Comparison of ENCODE assay signal across 18 mouse cellular contexts in genomic region chr9:32093456-32093855, GRCm38 (mm10). TPM values are rescaled to one million over a fixed set of nuclear protein-coding genes. Genes with fewer than 3 reads are reported as not detected.
DNase-seq lines count a peak whose midpoint lies in the region; ATAC-seq and TF ChIP-seq lines count a peak whose summit lies in the region.
"Had no signal": no experiment of that assay in that cellular context is flagged by ENCODE, and none has a peak within 500 bp of the region (broad histone marks: within the 10 kb centered on the region; RNA-seq: fewer than 3 reads in every experiment).

No protein-coding gene starts in this region.

- no peak overlapping the region for H3K27ac ChIP-seq in heart, embryonic 12.5 days (ENCODE audit: poor library complexity, severe bottlenecking)
- peak overlapping the region; percentile 18; the same call in 1 of the 2 replicates for H3K27ac ChIP-seq in lung, embryonic 14.5 days (ENCODE audit: low read depth)
- H3K27ac ChIP-seq: forebrain, embryonic 10.5 days; layer of hippocampus, adult 2 months; liver, embryonic 14.5 days; stomach, embryonic 15.5 days had no signal

- peaks cover 50% of the 10 kb centered on the region for H3K4me1 ChIP-seq in heart, embryonic 12.5 days (replicated peaks)
- peaks cover 11% of the 10 kb centered on the region for H3K4me1 ChIP-seq in lung, embryonic 14.5 days (ENCODE audit: insufficient read depth)

- ATAC-seq in heart, embryonic 12.5 days (ENCODE audit: insufficient number of reproducible peaks, low FRiP score), result 0 out of 2 replicates have a peak, but pooled peaks have one; percentile 33
- ATAC-seq in lung, embryonic 14.5 days (ENCODE audit: insufficient read depth), result no peak

- no peak overlapping the region for H3K4me3 ChIP-seq in heart, embryonic 12.5 days
- H3K4me3 ChIP-seq in lung, embryonic 14.5 days (ENCODE audit: low read depth, low read length), result no peak overlapping the region
- H3K4me3 ChIP-seq: forebrain, embryonic 10.5 days; layer of hippocampus, adult 2 months; megakaryocyte, embryonic 14.5 days; stomach, embryonic 15.5 days had no signal

- H3K36me3 ChIP-seq in heart, embryonic 12.5 days, result no peaks in the 10 kb centered on the region
- H3K36me3 ChIP-seq in lung, embryonic 14.5 days (ENCODE audit: insufficient read depth), result no peaks in the 10 kb centered on the region
- H3K36me3 ChIP-seq: forebrain, embryonic 10.5 days; stomach, embryonic 15.5 days had no signal

- TF ChIP-seq CTCF in lung, embryonic 14.5 days (IDR thresholded peaks at IDR 0.05; ENCODE audit: low read depth), result no peak

- H3K27me3 ChIP-seq in heart, embryonic 12.5 days (replicated peaks), result no peaks in the 10 kb centered on the region
- H3K27me3 ChIP-seq in lung, embryonic 14.5 days (ENCODE audit: insufficient read depth, low read length), result no peaks in the 10 kb centered on the region
- H3K27me3 ChIP-seq: CH12.LX; megakaryocyte, embryonic 14.5 days; stomach, embryonic 15.5 days had no signal

- DNase-seq in heart, adult 9 months (ENCODE audit: low spot score in 2 of 2), result no peak
- no peak for DNase-seq in lung, embryonic 14.5 days
- no peak for DNase-seq in lung, postnatal 10 days
- DNase-seq in ZHBTc4 (ENCODE audit: low read depth, low spot score), result peak; percentile 12
- DNase-seq in mesoderm, embryonic 11.5 days (ENCODE audit: low read depth, low spot score), result peak; percentile 19
- no peak for DNase-seq in adrenal gland, adult (ENCODE audit: inconsistent age in 2 of 2, low spot score in 1 of 2)
- DNase-seq: adrenal gland, adult 2 months; cerebellum, adult 9-10 months; heart, postnatal 14 days; kidney, adult 2 months; kidney, postnatal 10 days had no signal

- H3K9me3 ChIP-seq in heart, embryonic 12.5 days (replicated peaks), result no peaks in the 10 kb centered on the region
- H3K9me3 ChIP-seq in lung, embryonic 14.5 days (ENCODE audit: low read depth, low read length), result no peaks in the 10 kb centered on the region
- H3K9me3 ChIP-seq: forebrain, embryonic 10.5 days; megakaryocyte, embryonic 14.5 days; stomach, embryonic 15.5 days had no signal

- WGBS in heart, embryonic 12.5 days, result 22% methylated on average over 2 of the region's 2 CpGs
- WGBS in lung, embryonic 14.5 days, result 32% methylated on average over 2 of the region's 2 CpGs

- H3K4me2 ChIP-seq in heart, embryonic 12.5 days, result no peak overlapping the region
- no peak overlapping the region for H3K4me2 ChIP-seq in lung, embryonic 14.5 days
- H3K4me2 ChIP-seq: stomach, embryonic 15.5 days had no signal

- no peak overlapping the region for H3K9ac ChIP-seq in heart, embryonic 12.5 days
- no peak overlapping the region for H3K9ac ChIP-seq in lung, embryonic 14.5 days
- H3K9ac ChIP-seq: liver, embryonic 14.5 days; stomach, embryonic 15.5 days had no signal

RNA-seq across cellular contexts. Expression of gene Arhgap32, which starts 22.5 kb away (rescaled TPM):
- polyA plus RNA-seq in heart, embryonic 12.5 days (2016; fragmentation: Nextera tagmentation; extraction: Ambion mirVana), result 2.9 and 3.5 TPM in 2 replicates
- polyA plus RNA-seq in lung, embryonic 14.5 days (2014; fragmentation: Nextera tagmentation; extraction: Ambion mirVana), result 7.5 and 7.7 TPM in 2 replicates

Comparison
In these comparisons a context has a peak if more than half of its experiments do, and no peak if none do; other contexts are left out.
1. DNase-seq: peak in ZHBTc4 (single experiment) and mesoderm, embryonic 11.5 days (single experiment); none in heart, adult 9 months (0 of 2), lung, embryonic 14.5 days (single experiment), lung, postnatal 10 days (single experiment) and adrenal gland, adult (0 of 2).